Mouse (Mus musculus) cerebellum, adult 9-10 months (tissue): ENCODE measurements around the gene 1600014C10Rik.

ENCODE experiments used
- DNase-seq: peaks from one replicate; pipeline ENCODE4 v3.0.0; 2022

The 1600014C10Rik gene

GRCm38 (mm10) chr7:38184786-38185185 lies 1.8 kb downstream of the 1600014C10Rik start:
- no peak for DNase-seq

- no peak for DNase-seq
These were observed 3.8 kb downstream of the 1600014C10Rik start for GRCm38 (mm10) chr7:38186861-38187260.

- no peak for DNase-seq
These were observed 4.8 kb downstream of the 1600014C10Rik start for GRCm38 (mm10) chr7:38187796-38188195.

GRCm38 (mm10) chr7:38188281-38189075 lies 5.5 kb downstream of the 1600014C10Rik start:
- no peak for DNase-seq

GRCm38 (mm10) chr7:38189136-38189982 lies 6.3 kb downstream of the 1600014C10Rik start:
- DNase-seq = peak; percentile 13

- peak; percentile 32 for DNase-seq
These were observed 7.2 kb downstream of the 1600014C10Rik start for GRCm38 (mm10) chr7:38190056-38190835.

- DNase-seq = peak; percentile 18
These were observed 8.1 kb downstream of the 1600014C10Rik start for GRCm38 (mm10) chr7:38191146-38191545.

- DNase-seq = peak; percentile 32
These were observed 8.6 kb downstream of the 1600014C10Rik start for GRCm38 (mm10) chr7:38191571-38191970.

- no peak for DNase-seq
These were observed 17.0 kb downstream of the 1600014C10Rik start for GRCm38 (mm10) chr7:38199907-38200605.

GRCm38 (mm10) chr7:38200606-38201289 lies 17.7 kb downstream of the 1600014C10Rik start:
- DNase-seq = peak; percentile 91

GRCm38 (mm10) chr7:38201290-38201658 lies 18.3 kb downstream of the 1600014C10Rik start:
- no peak for DNase-seq

- DNase-seq = no peak
These were observed 21.3 kb downstream of the 1600014C10Rik start for GRCm38 (mm10) chr7:38204314-38204713.

GRCm38 (mm10) chr7:38205801-38206200 lies 22.8 kb downstream of the 1600014C10Rik start:
- no peak for DNase-seq

GRCm38 (mm10) chr7:38206564-38206963 lies 23.5 kb downstream of the 1600014C10Rik start:
- DNase-seq = no peak

GRCm38 (mm10) chr7:38208969-38209368 lies 26.0 kb downstream of the 1600014C10Rik start:
- no peak for DNase-seq

GRCm38 (mm10) chr7:38209478-38210152 lies 26.6 kb downstream of the 1600014C10Rik start:
- no peak for DNase-seq

GRCm38 (mm10) chr7:38212651-38213062 lies 29.6 kb downstream of the 1600014C10Rik start:
- no peak for DNase-seq

GRCm38 (mm10) chr7:38214473-38215214 lies 31.6 kb downstream of the 1600014C10Rik start:
- no peak for DNase-seq

GRCm38 (mm10) chr7:38215281-38215680 lies 32.3 kb downstream of the 1600014C10Rik start:
- DNase-seq = no peak

- peak; percentile 21 for DNase-seq
These were observed 32.7 kb downstream of the 1600014C10Rik start for GRCm38 (mm10) chr7:38215697-38216096.
